Mouse (Mus musculus): ENCODE data around the gene Uckl1. TPM values are rescaled to one million over a fixed set of nuclear protein-coding genes. Genes with fewer than 3 reads are reported as not detected.

Uckl1 gene
- total and polyA plus RNA-seq, 3 experiments, result 16.0 to 31.9 (median 18.7) TPM

DNA sequence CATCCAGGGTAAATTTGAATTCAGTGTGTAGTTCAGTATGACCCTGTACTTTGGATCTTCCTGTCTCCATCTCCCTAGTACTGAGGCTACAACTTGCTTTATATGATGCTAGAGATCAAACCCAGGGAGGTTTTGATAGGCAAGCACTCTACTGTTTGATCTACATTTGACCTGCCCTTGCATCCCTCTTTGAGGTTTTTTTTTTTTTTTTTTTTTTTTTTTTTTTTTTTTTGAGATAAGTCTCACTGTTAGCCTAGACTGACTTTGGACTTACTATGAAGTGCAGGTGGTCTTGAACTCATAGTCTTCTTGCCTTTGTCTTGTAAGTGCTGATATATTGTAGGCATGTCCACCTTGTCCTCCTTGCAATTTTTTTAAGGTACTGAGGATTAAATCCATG is 43.8 kb upstream of the Uckl1 start:
- dilution Hi-C loops (cut with MboI; ENCODE audit: extremely low pct_ligation_motif_present, extremely low pct_unique_long_range_greater_than_20kb, low sequenced_read_pairs), result no loop called here
- Histone ChIP-seq H3K4me1 (ENCODE audit: control insufficient read depth in 1 of 2, insufficient read depth in 2 of 2) (0 out of 4 replicates have a peak, but pooled peaks cover 0 to 5% of the 10 kb centered on the region in 2 experiments), H3K27me3 (replicated peaks) (no peaks in the 10 kb centered on the region), H3K9me3 (replicated peaks; ENCODE audit: low read length) (no peaks in the 10 kb centered on the region), H3K4me2 (ENCODE audit: insufficient read depth, low read depth, poor library complexity, severe bottlenecking) (no peak overlapping the region), H3K9ac (ENCODE audit: insufficient read depth, low read depth) (no peak overlapping the region), H3K27ac (ENCODE audit: insufficient read depth, low read depth) (no peak overlapping the region), H3K36me3 (replicated peaks in 1 of 2; ENCODE audit: control insufficient read depth in 1 of 2, insufficient read depth in 1 of 2, low read length in 1 of 2) (peaks cover 19 to 70% of the 10 kb centered on the region in 2 experiments), H3K79me2 (replicated peaks; ENCODE audit: control insufficient read depth, extremely low read depth, insufficient read depth, poor library complexity, severe bottlenecking) (no peaks in the 10 kb centered on the region; the same call in 1 of the 2 replicates), H3K4me3 (replicated peaks in 1 of 3; ENCODE audit: low read depth in 2 of 3, low read length in 2 of 3, poor library complexity in 1 of 3) (no peak overlapping the region)
- in situ Hi-C loops (cut with MboI; ENCODE audit: low pct_ligation_motif_present, low pct_unique_long_range_greater_than_20kb, low sequenced_read_pairs), result no loop called here
- no peak for DNase-seq (ENCODE audit: extremely low read depth)
- peak; percentile 51 for TF ChIP-seq ZNF384 (IDR thresholded peaks at IDR 0.05; ENCODE audit: low read depth, low read length)
- TF ChIP-seq CHD1 (IDR thresholded peaks at IDR 0.05; ENCODE audit: low read depth, low read length), result no peak

DNA sequence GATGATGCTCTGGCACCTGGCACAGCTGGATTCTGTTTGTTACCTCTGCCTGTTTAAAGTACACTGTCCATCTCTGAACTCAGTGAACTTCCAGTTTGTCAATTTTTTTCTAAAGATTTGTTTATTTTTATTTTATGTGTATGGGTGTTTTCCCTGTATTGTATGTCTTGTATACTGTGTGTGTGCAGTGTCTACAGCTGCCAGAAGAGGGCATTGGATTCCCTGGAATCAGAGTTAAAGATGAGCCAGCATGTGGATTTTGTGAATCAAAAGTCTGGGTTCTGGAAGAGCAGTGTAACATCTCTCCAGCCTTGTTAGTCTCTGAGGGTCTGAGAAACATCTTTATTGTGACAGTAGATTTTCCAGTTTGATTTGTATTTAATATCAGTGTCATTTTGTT is 38.7 kb upstream of the Uckl1 start:
- Histone ChIP-seq H3K79me2 (replicated peaks; ENCODE audit: control insufficient read depth, extremely low read depth, insufficient read depth, poor library complexity, severe bottlenecking) (no peaks in the 10 kb centered on the region), H3K36me3 (replicated peaks in 1 of 2; ENCODE audit: control insufficient read depth in 1 of 2, insufficient read depth in 1 of 2, low read length in 1 of 2) (peaks cover 23 to 71% of the 10 kb centered on the region in 2 experiments), H3K4me2 (ENCODE audit: insufficient read depth, low read depth, poor library complexity, severe bottlenecking) (no peak overlapping the region), H3K27me3 (replicated peaks) (no peaks in the 10 kb centered on the region), H3K4me3 (replicated peaks in 1 of 3; ENCODE audit: low read depth in 2 of 3, low read length in 2 of 3, poor library complexity in 1 of 3) (no peak overlapping the region), H3K9me3 (replicated peaks; ENCODE audit: low read length) (no peaks in the 10 kb centered on the region), H3K9ac (ENCODE audit: insufficient read depth, low read depth) (no peak overlapping the region), H3K4me1 (ENCODE audit: control insufficient read depth in 1 of 2, insufficient read depth in 2 of 2) (no peaks in the 10 kb centered on the region), H3K27ac (ENCODE audit: insufficient read depth, low read depth) (no peak overlapping the region)
- in situ Hi-C loops (cut with MboI; ENCODE audit: low pct_ligation_motif_present, low pct_unique_long_range_greater_than_20kb, low sequenced_read_pairs) (no loop called here), dilution Hi-C loops (cut with MboI; ENCODE audit: extremely low pct_ligation_motif_present, extremely low pct_unique_long_range_greater_than_20kb, low sequenced_read_pairs) (no loop called here)
- DNase-seq (ENCODE audit: extremely low read depth), result no peak
- no peak for TF ChIP-seq RCOR1 (conservative IDR thresholded peaks at IDR 0.05; ENCODE audit: low read depth, low read length)
- TF ChIP-seq CTCF (conservative IDR thresholded peaks at IDR 0.05 in 1 of 2, IDR thresholded peaks at IDR 0.05 in 1 of 2; ENCODE audit: low read depth in 2 of 2, low read length in 2 of 2), result peak in 1 of 2 experiments; percentile 52; a peak in 2 of 4 replicates
- no peak for TF ChIP-seq USF2 (conservative IDR thresholded peaks at IDR 0.05; ENCODE audit: low read depth, low read length)
- no peak for TF ChIP-seq POLR2A (IDR thresholded peaks at IDR 0.05; ENCODE audit: low read depth, low read length)
- TF ChIP-seq SMC3 (IDR thresholded peaks at IDR 0.05; ENCODE audit: low read depth, low read length), result peak; percentile 29; the same call in 1 of the 2 replicates
- TF ChIP-seq RAD21 (IDR thresholded peaks at IDR 0.05; ENCODE audit: low read depth, low read length), result peak; percentile 17

DNA sequence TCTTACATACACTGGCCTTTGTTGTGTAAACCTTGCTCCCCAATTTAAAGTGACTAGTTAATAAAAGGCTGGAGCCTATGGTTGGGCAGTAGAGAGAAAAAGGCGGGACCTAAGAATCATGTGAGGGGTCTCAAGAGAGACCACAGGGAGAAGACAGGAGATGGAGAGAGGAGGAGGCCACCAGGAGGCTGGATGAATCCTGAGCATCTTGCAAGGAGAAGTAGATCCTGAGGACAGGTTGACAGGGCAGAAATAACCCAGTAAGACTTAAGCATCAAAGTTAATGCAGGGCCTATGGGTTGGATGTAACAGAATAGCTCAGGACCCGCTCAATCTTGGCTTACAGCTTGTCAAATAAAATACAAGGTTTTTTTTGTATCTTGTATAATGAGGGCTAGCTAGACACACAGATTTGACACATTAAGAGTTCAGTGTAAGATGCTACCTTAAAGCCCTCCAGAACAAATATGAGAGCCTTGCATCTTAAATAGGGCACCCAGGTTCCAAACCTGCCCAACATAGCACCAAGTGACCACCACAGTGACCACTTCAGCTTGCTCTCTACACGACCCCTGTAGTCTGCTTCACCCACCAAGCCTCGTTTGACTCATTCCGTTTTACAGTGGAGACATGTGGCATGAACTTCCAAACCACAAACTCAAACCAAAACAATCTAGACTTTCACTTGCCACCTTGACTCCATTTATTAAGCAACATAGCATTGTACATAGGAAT is 34.2 kb upstream of the Uckl1 start:
- DNase-seq (ENCODE audit: extremely low read depth), result no peak
- TF ChIP-seq BHLHE40 (IDR thresholded peaks at IDR 0.05; ENCODE audit: low read depth, low read length), result no peak
- no peak for TF ChIP-seq RCOR1 (conservative IDR thresholded peaks at IDR 0.05; ENCODE audit: low read depth, low read length)
- TF ChIP-seq USF2 (conservative IDR thresholded peaks at IDR 0.05; ENCODE audit: low read depth, low read length), result no peak
- no peak for TF ChIP-seq CHD2 (IDR thresholded peaks at IDR 0.05; ENCODE audit: low read length)
- no peak for TF ChIP-seq KAT2A (IDR thresholded peaks at IDR 0.05; ENCODE audit: insufficient replicate concordance, low read length)
- no peak for TF ChIP-seq MYC (IDR thresholded peaks at IDR 0.05; ENCODE audit: low read depth, low read length)
- TF ChIP-seq JUN (IDR thresholded peaks at IDR 0.05; ENCODE audit: insufficient read depth, low read depth, low read length), result no peak
- no peak for TF ChIP-seq RAD21 (IDR thresholded peaks at IDR 0.05; ENCODE audit: low read depth, low read length)
- no peak for TF ChIP-seq SMC3 (IDR thresholded peaks at IDR 0.05; ENCODE audit: low read depth, low read length)
- no peak for TF ChIP-seq POLR2AphosphoS2 (IDR thresholded peaks at IDR 0.05; ENCODE audit: low read depth, low read length)
- no peak for TF ChIP-seq CTCF (conservative IDR thresholded peaks at IDR 0.05 in 1 of 2, IDR thresholded peaks at IDR 0.05 in 1 of 2; ENCODE audit: low read depth in 2 of 2, low read length in 2 of 2)
- TF ChIP-seq ZC3H11A (IDR thresholded peaks at IDR 0.05; ENCODE audit: low read depth, low read length), result no peak
- no peak for TF ChIP-seq CHD1 (IDR thresholded peaks at IDR 0.05; ENCODE audit: low read depth, low read length)
- no peak for TF ChIP-seq POLR2A (IDR thresholded peaks at IDR 0.05; ENCODE audit: low read depth, low read length)
- TF ChIP-seq UBTF (IDR thresholded peaks at IDR 0.05; ENCODE audit: low read depth, low read length), result no peak
- no peak for TF ChIP-seq ZMIZ1 (IDR thresholded peaks at IDR 0.05; ENCODE audit: low read depth, low read length)
- TF ChIP-seq ELF1 (IDR thresholded peaks at IDR 0.05; ENCODE audit: low read depth, low read length), result no peak
- no peak for TF ChIP-seq MAFK (IDR thresholded peaks at IDR 0.05; ENCODE audit: insufficient replicate concordance, low read length)
- no peak for TF ChIP-seq MAX (IDR thresholded peaks at IDR 0.05; ENCODE audit: low read length)
- Histone ChIP-seq H3K79me2 (replicated peaks; ENCODE audit: control insufficient read depth, extremely low read depth, insufficient read depth, poor library complexity, severe bottlenecking) (no peaks in the 10 kb centered on the region; the same call in 1 of the 2 replicates), H3K4me1 (ENCODE audit: control insufficient read depth in 1 of 2, insufficient read depth in 2 of 2) (no peaks in the 10 kb centered on the region), H3K4me3 (replicated peaks in 1 of 3; ENCODE audit: low read depth in 2 of 3, low read length in 2 of 3, poor library complexity in 1 of 3) (no peak overlapping the region), H3K27me3 (replicated peaks) (no peaks in the 10 kb centered on the region), H3K9me3 (replicated peaks; ENCODE audit: low read length) (no peaks in the 10 kb centered on the region), H3K9ac (ENCODE audit: insufficient read depth, low read depth) (no peak overlapping the region), H3K36me3 (replicated peaks in 1 of 2; ENCODE audit: control insufficient read depth in 1 of 2, insufficient read depth in 1 of 2, low read length in 1 of 2) (peaks cover 36 to 73% of the 10 kb centered on the region in 2 experiments), H3K27ac (ENCODE audit: insufficient read depth, low read depth) (no peak overlapping the region), H3K4me2 (ENCODE audit: insufficient read depth, low read depth, poor library complexity, severe bottlenecking) (no peak overlapping the region)
- in situ Hi-C loops (cut with MboI; ENCODE audit: low pct_ligation_motif_present, low pct_unique_long_range_greater_than_20kb, low sequenced_read_pairs) (loop anchor here (10.0 kb wide), 1 partner anchor 76 kb away; the partner anchor contains the start of genes Lkaaear1 and Rgs19), dilution Hi-C loops (cut with MboI; ENCODE audit: extremely low pct_ligation_motif_present, extremely low pct_unique_long_range_greater_than_20kb, low sequenced_read_pairs) (no loop called here)
